9 mouse cellular contexts compared by ENCODE assay signal in the genomic region with DNA sequence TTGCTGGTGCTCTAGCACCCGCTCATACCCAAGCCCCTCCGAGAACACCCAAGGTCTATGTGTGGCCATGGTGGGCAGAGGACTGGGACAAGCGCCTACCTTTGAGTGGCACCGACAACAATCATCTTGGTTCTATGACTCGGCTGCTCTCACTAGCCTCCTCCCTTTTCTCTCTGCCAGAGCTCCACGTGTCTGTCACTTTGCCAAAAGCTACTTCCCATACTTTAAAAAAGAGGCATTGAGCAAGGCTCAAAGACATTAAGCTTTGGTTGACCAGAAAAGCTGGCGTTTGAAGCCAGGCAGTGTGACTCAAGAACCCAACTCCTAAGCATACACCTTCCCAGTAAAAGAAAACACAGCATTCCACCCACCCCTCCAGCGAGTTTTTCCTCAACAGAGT. TPM values are rescaled to one million over a fixed set of nuclear protein-coding genes. Genes with fewer than 3 reads are reported as not detected.
DNase-seq lines count a peak whose midpoint lies in the region; ATAC-seq and TF ChIP-seq lines count a peak whose summit lies in the region.
"Had no signal": no experiment of that assay in that cellular context is flagged by ENCODE, and none has a peak within 500 bp of the region (broad histone marks: within the 10 kb centered on the region; RNA-seq: fewer than 3 reads in every experiment).

No protein-coding gene starts in this region.

- no peak overlapping the region for H3K27ac ChIP-seq in MEL (ENCODE audit: control insufficient read depth, low read depth, low read length)
- no peak overlapping the region for H3K27ac ChIP-seq in forebrain, embryonic 15.5 days (replicated peaks)
- H3K27ac ChIP-seq in lung, postnatal 0 days (ENCODE audit: low read length), result no peak overlapping the region

- H3K4me1 ChIP-seq in MEL (ENCODE audit: control insufficient read depth in 1 of 2, insufficient read depth in 2 of 2, low read length in 2 of 2), result no peaks in the 10 kb centered on the region
- peaks cover 24% of the 10 kb centered on the region for H3K4me1 ChIP-seq in forebrain, embryonic 15.5 days
- peaks cover 6% of the 10 kb centered on the region for H3K4me1 ChIP-seq in lung, postnatal 0 days (ENCODE audit: insufficient read depth, low read depth, low read length)

- no peaks in the 10 kb centered on the region for H3K9me3 ChIP-seq in MEL (replicated peaks; ENCODE audit: insufficient read depth, low read length)
- H3K9me3 ChIP-seq in forebrain, embryonic 15.5 days, result no peaks in the 10 kb centered on the region
- H3K9me3 ChIP-seq in lung, postnatal 0 days (ENCODE audit: low read length), result no peaks in the 10 kb centered on the region

- peak; percentile 16 for ATAC-seq in forebrain, embryonic 15.5 days (replicated peaks)
- ATAC-seq in lung, postnatal 0 days, result peak; percentile 50
- ATAC-seq in inflammation-experienced regulatory T-cells, adult 6 months, result no peak

- no peaks in the 10 kb centered on the region; a peak in 1 of 4 replicates for H3K27me3 ChIP-seq in MEL (ENCODE audit: control insufficient read depth in 1 of 2, insufficient read depth in 2 of 2, low read length in 2 of 2)
- peaks cover 60% of the 10 kb centered on the region for H3K27me3 ChIP-seq in forebrain, embryonic 15.5 days
- H3K27me3 ChIP-seq in lung, postnatal 0 days (replicated peaks; ENCODE audit: insufficient read depth, low read length), result peaks cover 29% of the 10 kb centered on the region

- no peaks in the 10 kb centered on the region for H3K36me3 ChIP-seq in MEL (ENCODE audit: control insufficient read depth in 1 of 2, insufficient read depth in 2 of 2, low read length in 2 of 2)
- no peaks in the 10 kb centered on the region for H3K36me3 ChIP-seq in forebrain, embryonic 15.5 days
- H3K36me3 ChIP-seq in lung, postnatal 0 days (ENCODE audit: insufficient read depth, low read length), result no peaks in the 10 kb centered on the region

- WGBS in forebrain, embryonic 15.5 days, result 13% methylated on average over 8 of the region's 8 CpGs
- 14% methylated on average over 8 of the region's 8 CpGs for WGBS in lung, postnatal 0 days

- no peak overlapping the region for H3K4me3 ChIP-seq in MEL (ENCODE audit: control insufficient read depth in 1 of 2, insufficient read depth in 1 of 2, low read depth in 2 of 2, low read length in 2 of 2)
- H3K4me3 ChIP-seq in forebrain, embryonic 15.5 days, result peak overlapping the region; percentile 52
- H3K4me3 ChIP-seq in lung, postnatal 0 days (ENCODE audit: low read depth, low read length), result 0 out of 2 replicates have a peak overlapping the region, but pooled peaks have one; percentile 41

- no peak overlapping the region for H3K9ac ChIP-seq in MEL (ENCODE audit: control insufficient read depth, low read depth, low read length, poor library complexity, severe bottlenecking)
- no peak overlapping the region for H3K9ac ChIP-seq in forebrain, embryonic 15.5 days (replicated peaks)
- H3K9ac ChIP-seq in lung, postnatal 0 days (replicated peaks; ENCODE audit: low read depth), result no peak overlapping the region

- no peak for TF ChIP-seq EP300 in MEL (IDR thresholded peaks at IDR 0.05; ENCODE audit: low read depth in 1 of 2, low read length in 2 of 2)
- TF ChIP-seq EP300 in lung, postnatal 0 days (IDR thresholded peaks at IDR 0.05), result no peak

- DNase-seq in 3134 (ENCODE audit: extremely low read depth, insufficient read length, low spot score) (peak; percentile 18), MEL (ENCODE audit: low read depth, low spot score) (peak; percentile 35)
- peak; percentile 43 for DNase-seq in kidney, adult 18-20 months
- peak; percentile 95 for DNase-seq in lung, postnatal 0 days (ENCODE audit: low spot score)
- DNase-seq in layer of hippocampus, adult 8-10 months (ENCODE audit: low spot score in 2 of 2), result no peak
- no peak for DNase-seq in cerebellum, adult 18-20 months

- H3K4me2 ChIP-seq in forebrain, embryonic 15.5 days (replicated peaks), result peak overlapping the region; percentile 85
- H3K4me2 ChIP-seq in lung, postnatal 0 days (replicated peaks; ENCODE audit: low read depth, low read length), result peak overlapping the region; percentile 72

- no peaks in the 10 kb centered on the region for H3K79me2 ChIP-seq in MEL (ENCODE audit: control insufficient read depth, insufficient read depth, low read length, poor library complexity)

- no peak for TF ChIP-seq CTCF in MEL (IDR thresholded peaks at IDR 0.05 in 2 of 3, conservative IDR thresholded peaks at IDR 0.05 in 1 of 3; ENCODE audit: control insufficient read depth in 1 of 3, insufficient read depth in 1 of 3, low read depth in 2 of 3, low read length in 3 of 3, poor library complexity in 1 of 3, severe bottlenecking in 1 of 3)
- TF ChIP-seq CTCF in lung, postnatal 0 days (IDR thresholded peaks at IDR 0.05), result no peak

- no peak for TF ChIP-seq POLR2A in MEL (IDR thresholded peaks at IDR 0.05; ENCODE audit: control insufficient read depth in 1 of 2, insufficient read depth in 1 of 2, low read depth in 1 of 2, low read length in 2 of 2, poor library complexity in 1 of 2)

- TF ChIP-seq RAD21 in MEL (IDR thresholded peaks at IDR 0.05; ENCODE audit: low read depth, low read length), result no peak

TF ChIP-seq in MEL, 35 proteins besides CTCF, POLR2A, EP300 and RAD21:
- no peak for TF ChIP-seq ZMIZ1 (IDR thresholded peaks at IDR 0.05; ENCODE audit: low read depth, low read length)
- TF ChIP-seq MAX (IDR thresholded peaks at IDR 0.05; ENCODE audit: low read length), result peak; percentile 20; the same call in 1 of the 2 replicates
- TF ChIP-seq BHLHE40 (IDR thresholded peaks at IDR 0.05; ENCODE audit: borderline replicate concordance, low read depth, low read length), result peak; percentile 30; the same call in 1 of the 2 replicates
- 0 out of 2 replicates have a peak, but pooled peaks have one; percentile 23 for TF ChIP-seq MYC (IDR thresholded peaks at IDR 0.05; ENCODE audit: low read depth, low read length)
TF ChIP-seq in MEL: peak in this region for 3.

RNA-seq across cellular contexts. Expression of a gene that starts 0.8 kb away (rescaled TPM):
- total RNA-seq in MEL (2012; rRNA removed), result not detected in 2 replicates
- not detected for polyA plus RNA-seq in MEL (2012; ENCODE audit: insufficient read depth in 1 of 2, insufficient read length in 2 of 2, low read depth in 1 of 2, low replicate concordance in 2 of 2, missing spikeins in 1 of 2)
- 0.40 and 1.1 TPM in 2 replicates for polyA plus RNA-seq in forebrain, embryonic 15.5 days (2015; fragmentation: Nextera tagmentation; extraction: Ambion mirVana)
- polyA plus RNA-seq in lung, postnatal 0 days (2015; fragmentation: Nextera tagmentation; extraction: Ambion mirVana), result 3.7 and 3.9 TPM in 2 replicates
- not detected for polyA plus RNA-seq in inflammation-experienced regulatory T-cells, adult 6 months (2017; shearing (Covaris generic))
- total RNA-seq in layer of hippocampus, adult 8-10 months (2022), result 10 to 100 TPM; 47.8 to 70.9 (median 54.8) TPM
- polyA plus RNA-seq: liver, embryonic 16.5 days had no signal

RNA-seq across cellular contexts. Expression of a gene that starts 24.6 kb away (rescaled TPM):
- total RNA-seq in MEL (2012; rRNA removed), result 0.19 and 0.23 TPM in 2 replicates
- polyA plus RNA-seq in MEL (2012; ENCODE audit: insufficient read depth in 1 of 2, insufficient read length in 2 of 2, low read depth in 1 of 2, low replicate concordance in 2 of 2, missing spikeins in 1 of 2), result under 1 TPM in 1 of 2 experiments, not detected in 1; 0.57 TPM
- polyA plus RNA-seq in forebrain, embryonic 15.5 days (2015; fragmentation: Nextera tagmentation; extraction: Ambion mirVana), result 1.5 and 3.0 TPM in 2 replicates
- 2.6 and 2.9 TPM in 2 replicates for polyA plus RNA-seq in lung, postnatal 0 days (2015; fragmentation: Nextera tagmentation; extraction: Ambion mirVana)
- polyA plus RNA-seq in inflammation-experienced regulatory T-cells, adult 6 months (2017; shearing (Covaris generic)), result under 1 TPM in 2 of 3 experiments, not detected in 1; 0.30 to 0.73 TPM
- 1 to 10 TPM; 1.4 to 3.4 (median 1.9) TPM for total RNA-seq in layer of hippocampus, adult 8-10 months (2022)
- polyA plus RNA-seq: liver, embryonic 16.5 days had no signal

Comparison
In these comparisons a context has a peak if more than half of its experiments do, and no peak if none do; other contexts are left out.
1. DNase-seq: peak in 3134 (single experiment), MEL (single experiment), kidney, adult 18-20 months (single experiment) and lung, postnatal 0 days (single experiment); none in layer of hippocampus, adult 8-10 months (0 of 2) and cerebellum, adult 18-20 months (0 of 2).
2. H3K4me3 ChIP-seq: peak in forebrain, embryonic 15.5 days (single experiment) and lung, postnatal 0 days (single experiment); none in MEL (0 of 2).